ENCODE assay signal across 9 mouse cellular contexts in genomic region chr10:8883686-8884085, GRCm38 (mm10). TPM values are rescaled to one million over a fixed set of nuclear protein-coding genes. Genes with fewer than 3 reads are reported as not detected.
A peak's percentile ranks its signal among the peaks of the same experiment; 100 is the strongest.
DNase-seq lines count a peak whose midpoint lies in the region; ATAC-seq and TF ChIP-seq lines count a peak whose summit lies in the region.
"Had no signal": no experiment of that assay in that cellular context is flagged by ENCODE, and none has a peak within 500 bp of the region (broad histone marks: within the 10 kb centered on the region; RNA-seq: fewer than 3 reads in every experiment).

No protein-coding gene starts in this region.

- ATAC-seq in forebrain, embryonic 12.5 days (ENCODE audit: low FRiP score), result no peak
- ATAC-seq in forebrain, embryonic 16.5 days, result no peak
- ATAC-seq in megakaryocyte, adult 5-6 weeks (ENCODE audit: poor library complexity, severe bottlenecking), result no peak
- no peak for ATAC-seq in limb, embryonic 14.5 days (ENCODE audit: low FRiP score, low read depth)
- ATAC-seq in stomach, embryonic 15.5 days (ENCODE audit: insufficient read depth, low FRiP score, low read depth), result no peak

- no peaks in the 10 kb centered on the region for H3K9me3 ChIP-seq in forebrain, embryonic 12.5 days
- no peaks in the 10 kb centered on the region for H3K9me3 ChIP-seq in forebrain, embryonic 16.5 days (ENCODE audit: control insufficient read depth, low read length)
- no peaks in the 10 kb centered on the region for H3K9me3 ChIP-seq in megakaryocyte, embryonic 14.5 days
- no peaks in the 10 kb centered on the region for H3K9me3 ChIP-seq in limb, embryonic 14.5 days (ENCODE audit: control insufficient read depth, low read length)
- H3K9me3 ChIP-seq in stomach, embryonic 15.5 days, result no peaks in the 10 kb centered on the region

- peaks cover 43% of the 10 kb centered on the region for H3K4me1 ChIP-seq in forebrain, embryonic 12.5 days
- H3K4me1 ChIP-seq in forebrain, embryonic 16.5 days (replicated peaks; ENCODE audit: control insufficient read depth, insufficient read depth, low read length), result peaks cover 12% of the 10 kb centered on the region
- peaks cover 24% of the 10 kb centered on the region for H3K4me1 ChIP-seq in megakaryocyte, embryonic 14.5 days
- peaks cover 13% of the 10 kb centered on the region for H3K4me1 ChIP-seq in limb, embryonic 14.5 days (ENCODE audit: control insufficient read depth, insufficient read depth, low read length)
- H3K4me1 ChIP-seq in stomach, embryonic 15.5 days, result no peaks in the 10 kb centered on the region; the same call in 1 of the 2 replicates

- WGBS in forebrain, embryonic 12.5 days, result 19% methylated on average over 4 of the region's 4 CpGs
- 19% methylated on average over 4 of the region's 4 CpGs for WGBS in forebrain, embryonic 16.5 days
- 4% methylated on average over 4 of the region's 4 CpGs for WGBS in limb, embryonic 14.5 days
- WGBS in stomach, embryonic 15.5 days, result 18% methylated on average over 4 of the region's 4 CpGs

- H3K4me2 ChIP-seq in forebrain, embryonic 12.5 days, result peak overlapping the region; percentile 29
- no peak overlapping the region for H3K4me2 ChIP-seq in forebrain, embryonic 16.5 days (ENCODE audit: low read length)
- peak overlapping the region; percentile 77 for H3K4me2 ChIP-seq in limb, embryonic 14.5 days (replicated peaks; ENCODE audit: low read depth, low read length, severe bottlenecking)
- peak overlapping the region; percentile 11 for H3K4me2 ChIP-seq in stomach, embryonic 15.5 days

- DNase-seq in limb, embryonic 14.5 days (ENCODE audit: low spot score), result no peak
- DNase-seq in left cerebral cortex, postnatal 14 days (ENCODE audit: low spot score in 2 of 2), result no peak
- DNase-seq in adrenal gland, adult 8-10 months, result no peak
- DNase-seq: kidney, postnatal 25 days had no signal

- no peaks in the 10 kb centered on the region for H3K36me3 ChIP-seq in forebrain, embryonic 12.5 days (replicated peaks)
- no peaks in the 10 kb centered on the region for H3K36me3 ChIP-seq in forebrain, embryonic 16.5 days (ENCODE audit: control insufficient read depth, insufficient read depth)
- H3K36me3 ChIP-seq in megakaryocyte, embryonic 14.5 days (replicated peaks; ENCODE audit: low read length), result no peaks in the 10 kb centered on the region
- H3K36me3 ChIP-seq in limb, embryonic 14.5 days (ENCODE audit: control insufficient read depth, insufficient read depth, low read length), result no peaks in the 10 kb centered on the region
- H3K36me3 ChIP-seq in stomach, embryonic 15.5 days, result no peaks in the 10 kb centered on the region

- H3K27me3 ChIP-seq in forebrain, embryonic 12.5 days, result peaks cover 27% of the 10 kb centered on the region
- H3K27me3 ChIP-seq in forebrain, embryonic 16.5 days (replicated peaks; ENCODE audit: control insufficient read depth, insufficient read depth, low read length), result peaks cover 8% of the 10 kb centered on the region; the same call in 1 of the 2 replicates
- H3K27me3 ChIP-seq in megakaryocyte, embryonic 14.5 days (replicated peaks), result peaks cover 33% of the 10 kb centered on the region
- H3K27me3 ChIP-seq in limb, embryonic 14.5 days (ENCODE audit: control insufficient read depth, insufficient read depth, low read length), result no peaks in the 10 kb centered on the region
- H3K27me3 ChIP-seq in stomach, embryonic 15.5 days (replicated peaks), result no peaks in the 10 kb centered on the region

- TF ChIP-seq POLR2A in limb, embryonic 14.5 days (IDR thresholded peaks at IDR 0.05; ENCODE audit: borderline replicate concordance, extremely low read depth, insufficient read depth, insufficient read length), result no peak

- intact Hi-C loops in left cerebral cortex, postnatal 14 days (cut with DNase I), result loop anchor here (5.0 kb wide), 1 partner anchor 36 kb away; no protein-coding TSS in a partner anchor

- no peak overlapping the region for H3K27ac ChIP-seq in forebrain, embryonic 12.5 days
- no peak overlapping the region for H3K27ac ChIP-seq in forebrain, embryonic 16.5 days (ENCODE audit: low read length)
- H3K27ac ChIP-seq in limb, embryonic 14.5 days (replicated peaks; ENCODE audit: low read depth, low read length), result no peak overlapping the region
- no peak overlapping the region for H3K27ac ChIP-seq in stomach, embryonic 15.5 days

- no peak overlapping the region for H3K4me3 ChIP-seq in forebrain, embryonic 12.5 days (replicated peaks)
- H3K4me3 ChIP-seq in forebrain, embryonic 16.5 days (replicated peaks; ENCODE audit: low read length), result no peak overlapping the region
- H3K4me3 ChIP-seq in megakaryocyte, embryonic 14.5 days (replicated peaks), result peak overlapping the region; percentile 64
- H3K4me3 ChIP-seq in limb, embryonic 14.5 days (replicated peaks; ENCODE audit: low read length), result peak overlapping the region; percentile 14
- H3K4me3 ChIP-seq in stomach, embryonic 15.5 days (replicated peaks), result peak overlapping the region; percentile 0; the same call in 1 of the 2 replicates

- no peak overlapping the region for H3K9ac ChIP-seq in forebrain, embryonic 12.5 days
- H3K9ac ChIP-seq in forebrain, embryonic 16.5 days (replicated peaks; ENCODE audit: low read depth, low read length), result no peak overlapping the region
- no peak overlapping the region for H3K9ac ChIP-seq in limb, embryonic 14.5 days (ENCODE audit: low read depth, low read length, severe bottlenecking)
- H3K9ac ChIP-seq in stomach, embryonic 15.5 days, result no peak overlapping the region

RNA-seq across cellular contexts. Expression of gene Sash1, which starts 2.2 kb away (rescaled TPM):
- polyA plus RNA-seq in forebrain, embryonic 12.5 days (2016; fragmentation: Nextera tagmentation; extraction: Ambion mirVana), result 3.0 and 4.6 TPM in 2 replicates
- 1.3 TPM in 2 replicates for polyA plus RNA-seq in forebrain, embryonic 16.5 days (2015; fragmentation: Nextera tagmentation; extraction: Ambion mirVana)
- 2.1 TPM in 1 of 2 replicates, not detected in the other for polyA plus RNA-seq in megakaryocyte, embryonic 14.5 days (2012; ENCODE audit: insufficient read depth, low replicate concordance)
- total RNA-seq in megakaryocyte, adult 5-6 weeks (2015), result 5.6 and 6.3 TPM in 2 replicates
- 4.1 and 5.3 TPM in 2 replicates for total RNA-seq in megakaryocyte, adult 5-6 weeks (2017)
- polyA plus RNA-seq in limb, embryonic 14.5 days (2012; rRNA removed), result 21.5 and 21.7 TPM in 2 replicates
- polyA plus RNA-seq in limb, embryonic 14.5 days (2014; fragmentation: Nextera tagmentation; extraction: Ambion mirVana), result 8.1 and 8.8 TPM in 2 replicates
- polyA plus RNA-seq in stomach, embryonic 15.5 days (2015; fragmentation: Nextera tagmentation; extraction: Ambion mirVana), result 5.4 and 5.5 TPM in 2 replicates
- total RNA-seq in left cerebral cortex, postnatal 14 days (2021), result 10 to 100 TPM; 60.0 to 64.3 TPM
- 10 to 100 TPM; 24.4 to 37.2 (median 27.9) TPM for total RNA-seq in adrenal gland, adult 8-10 months (2022)

Comparison
In these comparisons a context has a peak if more than half of its experiments do, and no peak if none do; other contexts are left out.
1. H3K4me3 ChIP-seq: peak in megakaryocyte, embryonic 14.5 days (single experiment), limb, embryonic 14.5 days (single experiment) and stomach, embryonic 15.5 days (single experiment); none in forebrain, embryonic 12.5 days (single experiment) and forebrain, embryonic 16.5 days (single experiment).